Mouse (Mus musculus) hindbrain, postnatal 0 days (tissue): ENCODE results near the gene Cplane1. TPM values are rescaled to one million over a fixed set of nuclear protein-coding genes. Genes with fewer than 3 reads are reported as not detected.

Experiments used
- ATAC-seq: fragments of 200-750 bp; cut with Nextera tagmentation; 2 replicates; pipeline ENCODE4 v1.8.0; 2017; ENCODE audit warnings: mild to moderate bottlenecking, moderate TSS enrichment, moderate library complexity
- DNase-seq: peaks from one replicate; pipeline ENCODE4 v3.0.0-alpha.2; 2015; ENCODE audit warnings: low spot score
- H3K27ac ChIP-seq: fragments of 300-500 bp; sonication (generic); 2 replicates; pipeline ENCODE4 v1.5.1; 2014; ENCODE audit warnings: mild to moderate bottlenecking
- H3K27me3 ChIP-seq: fragments of 300-500 bp; sonication (generic); 2 replicates; pipeline ENCODE4 v1.6.1; 2014; ENCODE audit warnings: low read length, mixed read lengths; ENCODE audit not compliant: insufficient read depth
- H3K36me3 ChIP-seq: fragments of 300-500 bp; sonication (generic); 2 replicates; pipeline ENCODE4 v1.6.1; 2014; ENCODE audit warnings: low read length, mixed read lengths; ENCODE audit not compliant: insufficient read depth
- H3K4me1 ChIP-seq: fragments of 300-500 bp; sonication (generic); 2 replicates; pipeline ENCODE4 v1.6.1; 2014; ENCODE audit warnings: antibody characterized with exemption, low read length, mixed read lengths; ENCODE audit not compliant: insufficient read depth
- H3K4me2 ChIP-seq: fragments of 300-500 bp; sonication (generic); 2 replicates; pipeline ENCODE4 v1.6.1; 2014; ENCODE audit warnings: low read depth, mild to moderate bottlenecking, low read length, moderate library complexity, mixed read lengths
- H3K4me3 ChIP-seq: fragments of 300-500 bp; sonication (generic); 2 replicates; pipeline ENCODE4 v1.5.1; 2014; ENCODE audit warnings: low read length
- H3K9ac ChIP-seq: fragments of 300-500 bp; sonication (generic); replicated peaks from 2 replicates; pipeline ENCODE4 v1.6.1; 2014; ENCODE audit warnings: mild to moderate bottlenecking, low read length, moderate library complexity, mixed read lengths
- H3K9me3 ChIP-seq: fragments of 300-500 bp; sonication (generic); 2 replicates; pipeline ENCODE4 v1.6.1; 2016; ENCODE audit warnings: low read length, mixed read lengths
- CTCF ChIP-seq: IDR thresholded peaks from 2 replicates; pipeline ENCODE4 v1.5.1; 2016; ENCODE audit warnings: antibody characterized with exemption, control low read depth, low read depth
- WGBS: fragments of 180-500 bp; shearing (Covaris S2); extraction: QIAGEN DNeasy Blood & Tissue Kit; methylation state at CpG from one replicate; pipeline ENCODE4 v1.1.7; 2014; 5-methylcytosine and 5-hydroxymethylcytosine counted together
- polyA plus RNA-seq: library from polyadenylated mRNA; unstranded; fragments of >200 nt; fragmentation: Nextera tagmentation; extraction: Ambion mirVana; gene quantifications from 2 replicates; pipeline ENCODE4 v1.2.1, GENCODE M21; 2015
- total RNA-seq: library from RNA; depleted of rRNA; stranded (reverse); fragments of >200 nt; gene quantifications from 2 replicates; pipeline ENCODE4 v1.2.3, GENCODE M21; 2014; rRNA removed

Gene Cplane1
- total RNA-seq, result 19.4 and 22.6 TPM in 2 replicates
- 13.4 and 14.6 TPM in 2 replicates for polyA plus RNA-seq

GRCm38 (mm10) chr15:8168591-8169265 lies at the start of gene Cplane1:
Cplane1 (plus strand) TSS chr15:8169106.
- peak within 1 kb of the TSS; percentile 67 for H3K4me2 ChIP-seq
- peak within 1 kb of the TSS; percentile 94 for H3K27ac ChIP-seq
- under 1% methylated on average over 47 of the region's 47 CpGs for WGBS
- H3K4me3 ChIP-seq, result peak within 1 kb of the TSS; percentile 99
- H3K9me3 ChIP-seq, result no peaks in the 10 kb centered on the region
- peak; percentile 97 for DNase-seq
- TF ChIP-seq CTCF, result no peak
- ATAC-seq, result peak; percentile 99
- peak within 1 kb of the TSS; percentile 99 for H3K9ac ChIP-seq
- H3K27me3 ChIP-seq, result no peaks in the 10 kb centered on the region
- H3K36me3 ChIP-seq, result peaks cover 10% of the 10 kb centered on the region; the same call in 1 of the 2 replicates
- H3K4me1 ChIP-seq, result no peaks in the 10 kb centered on the region

- DNase-seq, result no peak
- ATAC-seq, result no peak
- 75% methylated on average over 1 of the region's 1 CpGs for WGBS
- Histone ChIP-seq H3K27me3 (no peaks in the 10 kb centered on the region), H3K4me1 (no peaks in the 10 kb centered on the region), H3K9me3 (no peaks in the 10 kb centered on the region), H3K27ac (no peak overlapping the region), H3K9ac (no peak overlapping the region), H3K4me3 (no peak overlapping the region), H3K4me2 (no peak overlapping the region), H3K36me3 (peaks cover 40% of the 10 kb centered on the region)
- peak; percentile 26 for TF ChIP-seq CTCF
These were observed 39.6 kb upstream of the Cplane1 start for GRCm38 (mm10) chr15:8129281-8129680.

GRCm38 (mm10) chr15:8131268-8131667 lies 37.6 kb upstream of the Cplane1 start:
- Histone ChIP-seq H3K4me1 (no peaks in the 10 kb centered on the region), H3K4me2 (no peak overlapping the region), H3K9me3 (no peaks in the 10 kb centered on the region), H3K36me3 (peaks cover 52% of the 10 kb centered on the region), H3K4me3 (no peak overlapping the region), H3K27me3 (no peaks in the 10 kb centered on the region), H3K27ac (no peak overlapping the region), H3K9ac (no peak overlapping the region)
- no peak for TF ChIP-seq CTCF
- DNase-seq, result no peak
- 98% methylated on average over 3 of the region's 3 CpGs for WGBS
- no peak for ATAC-seq

- H3K9ac ChIP-seq, result no peak overlapping the region
- DNase-seq (no peak), ATAC-seq (no peak)
- H3K9me3 ChIP-seq, result no peaks in the 10 kb centered on the region
- no peak for TF ChIP-seq CTCF
- H3K27me3 ChIP-seq, result no peaks in the 10 kb centered on the region
- no peak overlapping the region for H3K4me2 ChIP-seq
- no peak overlapping the region for H3K27ac ChIP-seq
- H3K36me3 ChIP-seq, result peaks cover 52% of the 10 kb centered on the region
- no peak overlapping the region for H3K4me3 ChIP-seq
- no peaks in the 10 kb centered on the region for H3K4me1 ChIP-seq
These were observed 37.1 kb upstream of the Cplane1 start for GRCm38 (mm10) chr15:8131761-8132160.

GRCm38 (mm10) chr15:8135606-8136005 lies 33.3 kb upstream of the Cplane1 start:
- Histone ChIP-seq H3K4me3 (no peak overlapping the region), H3K36me3 (peaks cover 61% of the 10 kb centered on the region), H3K4me2 (no peak overlapping the region), H3K4me1 (no peaks in the 10 kb centered on the region), H3K9ac (no peak overlapping the region), H3K27ac (no peak overlapping the region), H3K27me3 (no peaks in the 10 kb centered on the region), H3K9me3 (no peaks in the 10 kb centered on the region)
- no peak for DNase-seq
- WGBS, result 94% methylated on average over 5 of the region's 5 CpGs
- no peak for ATAC-seq
- TF ChIP-seq CTCF, result no peak

- no peak overlapping the region for H3K27ac ChIP-seq
- WGBS, result 78% methylated on average over 1 of the region's 1 CpGs
These were observed 7.1 kb upstream of the Cplane1 start for GRCm38 (mm10) chr15:8161841-8162240.

GRCm38 (mm10) chr15:8169266-8169746 lies 400 bp downstream of the Cplane1 start:
- under 1% methylated on average over 25 of the region's 25 CpGs for WGBS

More at GRCm38 (mm10) chr15:8161841-8162240, 7.1 kb upstream of the Cplane1 start:
- Histone ChIP-seq H3K4me1 (no peaks in the 10 kb centered on the region), H3K4me3 (no peak overlapping the region), H3K36me3 (peaks cover 11% of the 10 kb centered on the region), H3K9me3 (no peaks in the 10 kb centered on the region), H3K4me2 (no peak overlapping the region), H3K9ac (no peak overlapping the region), H3K27me3 (no peaks in the 10 kb centered on the region)
- ATAC-seq (no peak), DNase-seq (no peak)
- TF ChIP-seq CTCF, result no peak

More at GRCm38 (mm10) chr15:8169266-8169746, 400 bp downstream of the Cplane1 start:
- H3K4me2 ChIP-seq, result peak overlapping the region; percentile 67
- no peaks in the 10 kb centered on the region for H3K9me3 ChIP-seq
- H3K4me3 ChIP-seq, result peak overlapping the region; percentile 99
- no peaks in the 10 kb centered on the region for H3K27me3 ChIP-seq
- no peaks in the 10 kb centered on the region for H3K4me1 ChIP-seq
- DNase-seq, result peak; percentile 73
- peaks cover 14% of the 10 kb centered on the region; the same call in 1 of the 2 replicates for H3K36me3 ChIP-seq
- peak overlapping the region; percentile 99 for H3K9ac ChIP-seq
- peak overlapping the region; percentile 94 for H3K27ac ChIP-seq
- no peak for TF ChIP-seq CTCF
- ATAC-seq, result peak; percentile 87
